Mouse (Mus musculus) layer of hippocampus, adult 9-11 months (tissue): ENCODE data around the gene Stk40.

Experiments
- DNase-seq: peaks from one replicate; pipeline ENCODE4 v3.0.0; 2022

The Stk40 gene

DNA sequence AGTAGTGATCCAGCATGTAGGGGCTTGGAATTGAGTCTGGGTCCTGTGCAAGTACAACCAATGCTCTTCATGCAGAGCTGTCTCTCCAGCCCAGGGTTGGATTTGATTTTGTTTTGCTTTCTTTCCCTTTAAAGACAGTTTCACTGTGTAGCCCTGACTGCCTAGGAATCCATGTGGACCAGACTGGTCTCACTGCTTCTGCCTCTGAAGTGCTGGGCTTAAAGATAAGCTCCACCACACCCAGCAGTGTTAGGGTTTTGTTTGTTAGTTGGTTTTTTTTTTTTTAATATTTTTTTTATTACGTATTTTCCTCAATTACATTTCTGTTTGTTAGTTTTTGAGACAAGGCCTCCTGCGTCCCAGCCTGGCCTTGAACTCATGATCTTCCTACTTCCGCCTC, 4.4 kb upstream of the Stk40 start:
- DNase-seq: no peak

GRCm38 (mm10) chr4:126100764-126101163, 3.0 kb upstream of the Stk40 start:
- no peak for DNase-seq

GRCm38 (mm10) chr4:126102061-126102841, 1.5 kb upstream of the Stk40 start:
- DNase-seq: peak; percentile 60

GRCm38 (mm10) chr4:126103057-126103581, 638 bp upstream of the Stk40 start:
- DNase-seq: peak; percentile 92

- DNase-seq: no peak
Measured at GRCm38 (mm10) chr4:126104261-126105075, 711 bp downstream of the Stk40 start.

- DNase-seq: no peak
Measured at GRCm38 (mm10) chr4:126105131-126105783, 1.5 kb downstream of the Stk40 start.

DNA sequence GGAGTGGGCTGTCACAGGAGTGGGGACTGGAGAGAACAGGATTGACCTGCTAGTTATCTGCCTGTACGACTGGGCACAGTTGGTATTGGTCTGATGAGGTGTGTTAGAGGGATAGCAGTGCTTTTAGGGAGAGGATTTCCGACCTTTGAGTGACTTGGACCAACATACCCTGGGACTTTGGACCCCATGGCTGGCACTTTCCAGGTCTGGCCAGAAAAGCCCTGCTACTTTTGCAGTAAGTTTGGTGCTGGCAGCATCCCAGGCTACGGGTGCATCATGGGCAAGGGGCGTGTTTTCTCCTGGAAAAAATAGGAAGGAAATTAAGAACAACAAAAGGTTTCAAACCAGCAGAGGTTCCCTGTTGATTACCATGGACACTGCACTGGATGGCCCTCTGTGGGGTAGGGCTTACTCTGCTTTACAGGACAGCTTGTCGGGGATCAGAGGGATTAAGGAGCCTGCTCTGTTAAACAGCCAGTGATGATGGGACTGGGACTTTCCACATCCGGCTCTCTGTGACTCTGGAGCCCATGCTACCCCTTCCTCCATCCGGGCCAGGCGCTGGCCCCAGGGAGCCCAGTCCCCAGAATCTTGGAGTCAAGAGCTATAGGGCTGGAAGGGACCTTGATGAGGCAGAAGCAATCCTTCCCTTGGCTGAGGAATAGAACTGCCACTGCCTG, 4.4 kb downstream of the Stk40 start:
- no peak for DNase-seq

- DNase-seq: no peak
Measured at GRCm38 (mm10) chr4:126109613-126110373, 6.0 kb downstream of the Stk40 start.

GRCm38 (mm10) chr4:126110374-126111152, 6.8 kb downstream of the Stk40 start:
- peak; percentile 86 for DNase-seq

- DNase-seq: no peak
Measured at GRCm38 (mm10) chr4:126111153-126111549, 7.4 kb downstream of the Stk40 start.

DNA sequence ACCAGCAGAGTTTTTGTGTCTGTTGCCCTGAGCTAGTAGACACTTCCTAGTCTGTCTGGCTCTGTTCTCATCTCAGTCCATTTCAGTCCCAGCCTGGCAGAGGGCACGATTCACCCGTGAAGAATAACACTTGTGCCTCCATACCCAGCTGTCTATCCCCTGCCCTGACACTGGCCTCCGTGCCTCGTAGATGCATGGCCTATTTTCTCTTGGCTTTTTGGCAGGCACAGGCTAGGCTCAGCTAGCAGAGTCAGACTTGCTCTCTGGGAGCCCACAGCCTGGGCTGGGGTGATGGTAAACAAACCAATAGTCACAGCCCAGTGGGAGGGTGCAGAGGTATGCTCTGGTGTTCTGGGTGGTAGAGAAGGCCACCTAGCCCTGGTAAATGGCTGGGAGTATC, 9.5 kb downstream of the Stk40 start:
- no peak for DNase-seq

- peak; percentile 44 for DNase-seq
Measured at GRCm38 (mm10) chr4:126113943-126114342, 10.2 kb downstream of the Stk40 start.

DNA sequence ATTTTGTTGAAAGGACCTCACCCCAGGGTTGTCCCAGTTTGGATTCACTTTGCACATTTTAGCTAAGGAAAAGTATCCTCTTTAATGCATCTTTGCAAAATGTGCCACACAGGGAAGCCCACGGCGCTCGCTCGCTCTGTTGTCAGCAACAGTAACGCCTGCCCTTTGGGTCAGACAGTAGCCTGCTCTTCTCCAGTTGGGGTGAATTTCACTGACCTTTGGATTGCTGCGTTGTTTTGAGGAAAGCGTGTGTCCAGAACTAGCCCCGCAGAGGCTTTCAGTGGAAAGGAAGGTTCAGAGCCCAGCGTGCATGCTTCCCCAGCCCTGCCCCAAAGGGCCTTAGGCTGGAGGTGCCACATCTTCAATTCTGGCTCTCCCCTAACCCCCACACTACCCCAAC, 11.7 kb downstream of the Stk40 start:
- no peak for DNase-seq

GRCm38 (mm10) chr4:126115871-126116521, 12.2 kb downstream of the Stk40 start:
- no peak for DNase-seq

DNA sequence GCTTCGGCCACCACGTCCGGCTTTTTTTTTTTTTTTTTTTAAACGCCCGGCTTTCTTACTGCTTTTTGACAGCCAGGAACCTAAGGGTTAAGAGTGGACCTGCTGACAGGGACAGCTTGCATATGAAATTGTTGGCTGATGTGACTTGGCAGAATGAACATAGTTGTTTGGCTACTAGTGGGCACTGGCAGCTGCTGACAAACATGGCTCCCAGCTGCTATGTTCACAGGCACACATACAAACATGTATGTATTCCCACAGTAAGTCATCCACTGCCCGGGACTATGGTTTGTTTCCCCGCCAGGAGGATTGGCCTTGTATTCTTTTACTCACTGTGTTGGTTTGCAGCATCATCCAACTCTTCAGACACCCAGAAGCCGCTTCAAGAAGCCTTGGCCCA, 13.4 kb downstream of the Stk40 start:
- DNase-seq: no peak

- peak; percentile 89 for DNase-seq
Measured at GRCm38 (mm10) chr4:126118651-126119050, 14.9 kb downstream of the Stk40 start.

- DNase-seq: no peak
Measured at GRCm38 (mm10) chr4:126119051-126119450, 15.3 kb downstream of the Stk40 start.

GRCm38 (mm10) chr4:126120052-126120451, 16.3 kb downstream of the Stk40 start:
- no peak for DNase-seq

- no peak for DNase-seq
Measured at GRCm38 (mm10) chr4:126120506-126120905, 16.7 kb downstream of the Stk40 start.

DNA sequence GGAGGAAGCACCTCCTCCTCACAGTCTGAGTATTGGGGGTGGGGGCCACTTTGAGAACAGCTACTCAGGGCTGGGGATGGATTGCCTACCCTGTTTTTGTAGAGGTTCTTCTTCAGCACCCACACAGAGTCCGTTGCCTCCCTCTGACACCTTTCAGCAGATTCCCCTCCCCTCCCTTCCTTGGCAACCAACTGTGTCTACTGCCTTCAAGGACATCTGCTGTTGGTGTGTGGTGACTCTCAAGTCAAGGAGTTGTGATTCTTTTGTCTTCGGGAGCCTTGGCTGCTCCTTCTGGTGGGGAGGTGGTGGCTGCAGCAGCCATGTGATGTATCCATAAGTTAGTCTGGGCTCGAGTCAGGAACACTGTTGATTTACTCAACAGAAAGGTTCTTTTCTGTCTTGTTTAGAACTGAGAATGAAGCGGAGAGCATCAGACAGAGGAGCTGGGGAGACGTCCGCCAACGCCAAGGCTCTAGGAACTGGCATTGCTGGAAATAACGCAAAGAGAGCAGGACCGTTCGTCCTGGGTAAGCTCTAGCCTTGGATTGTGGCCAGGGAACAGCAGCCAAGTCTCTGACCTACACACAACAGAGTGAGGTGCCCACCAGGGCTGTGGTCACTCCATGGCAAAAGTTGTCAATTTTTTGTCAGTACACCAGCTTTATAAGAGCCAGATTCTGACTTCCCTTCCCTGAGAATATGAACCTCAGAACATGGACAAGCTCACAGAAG, 19.7 kb downstream of the Stk40 start:
- DNase-seq: no peak
